ENCODE assay signal across 9 mouse cellular contexts in the genomic region with DNA sequence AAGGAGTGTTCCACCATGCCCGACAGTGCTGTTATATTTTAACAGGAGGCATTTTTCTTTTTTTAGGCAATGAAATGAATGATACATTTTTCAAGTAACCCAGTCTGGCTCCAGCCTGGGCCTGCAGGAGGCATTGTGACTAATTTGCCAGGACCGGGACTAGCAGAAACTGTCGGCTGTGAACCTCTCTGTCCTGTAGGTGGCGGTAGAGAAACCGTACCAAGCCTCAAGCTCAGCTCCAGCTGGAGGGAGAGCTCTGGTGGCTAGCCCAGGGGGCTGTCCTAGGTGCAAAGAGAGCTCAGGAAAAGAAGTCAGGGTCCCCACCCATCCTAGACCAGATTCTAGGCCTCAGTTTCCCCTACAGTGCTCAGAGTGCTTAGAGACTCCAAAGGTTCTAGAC. TPM values are rescaled to one million over a fixed set of nuclear protein-coding genes. Genes with fewer than 3 reads are reported as not detected.
DNase-seq lines count a peak whose midpoint lies in the region; ATAC-seq and TF ChIP-seq lines count a peak whose summit lies in the region.
"Had no signal": no experiment of that assay in that cellular context is flagged by ENCODE, and none has a peak within 500 bp of the region (broad histone marks: within the 10 kb centered on the region; RNA-seq: fewer than 3 reads in every experiment).

No protein-coding gene starts in this region.

- no peaks in the 10 kb centered on the region for H3K27me3 ChIP-seq in heart, embryonic 11.5 days (ENCODE audit: control insufficient read depth, insufficient read depth, low read length)
- H3K27me3 ChIP-seq in liver, embryonic 14.5 days (ENCODE audit: control insufficient read depth, insufficient read depth, low read length) = no peaks in the 10 kb centered on the region
- H3K27me3 ChIP-seq: heart, embryonic 13.5 days had no signal

- H3K9me3 ChIP-seq in heart, embryonic 11.5 days (replicated peaks; ENCODE audit: control insufficient read depth, low read length) = no peaks in the 10 kb centered on the region
- H3K9me3 ChIP-seq in liver, embryonic 14.5 days (ENCODE audit: control insufficient read depth, low read length) = no peaks in the 10 kb centered on the region
- H3K9me3 ChIP-seq: heart, embryonic 13.5 days had no signal

- no peaks in the 10 kb centered on the region for H3K4me1 ChIP-seq in bone marrow macrophage, adult 2 months (ENCODE audit: control insufficient read depth, insufficient read depth, low read length)
- H3K4me1 ChIP-seq in heart, embryonic 11.5 days (ENCODE audit: control insufficient read depth, insufficient read depth, low read length) = peaks cover 8% of the 10 kb centered on the region; the same call in 1 of the 2 replicates
- H3K4me1 ChIP-seq in liver, embryonic 14.5 days (replicated peaks; ENCODE audit: control insufficient read depth in 2 of 2, insufficient read depth in 2 of 2, low read length in 1 of 2) = peaks cover 0 to 8% of the 10 kb centered on the region in 2 experiments; a peak in 2 of 4 replicates
- no peaks in the 10 kb centered on the region; the same call in 1 of the 2 replicates for H3K4me1 ChIP-seq in olfactory bulb, adult 2 months (ENCODE audit: control insufficient read depth, insufficient read depth, low read length)

- TF ChIP-seq EP300 in liver, embryonic 14.5 days (IDR thresholded peaks at IDR 0.05; ENCODE audit: low read depth) = no peak

- no peak overlapping the region for H3K4me3 ChIP-seq in bone marrow macrophage, adult 2 months (ENCODE audit: insufficient read depth, low read length)
- H3K4me3 ChIP-seq in heart, embryonic 11.5 days (ENCODE audit: low read depth, low read length) = no peak overlapping the region
- H3K4me3 ChIP-seq in liver, embryonic 14.5 days (ENCODE audit: insufficient read depth in 1 of 2, low read depth in 2 of 2, low read length in 2 of 2) = no peak overlapping the region
- no peak overlapping the region for H3K4me3 ChIP-seq in olfactory bulb, adult 2 months (ENCODE audit: insufficient read depth, low read depth, low read length)
- H3K4me3 ChIP-seq: heart, embryonic 13.5 days had no signal

- no peak overlapping the region for H3K4me2 ChIP-seq in heart, embryonic 11.5 days
- no peak overlapping the region for H3K4me2 ChIP-seq in liver, embryonic 14.5 days (ENCODE audit: low read depth)
- H3K4me2 ChIP-seq: heart, embryonic 13.5 days had no signal

- no peak overlapping the region for H3K9ac ChIP-seq in heart, embryonic 11.5 days (ENCODE audit: low read depth, low read length)
- no peak overlapping the region for H3K9ac ChIP-seq in liver, embryonic 14.5 days (replicated peaks)
- H3K9ac ChIP-seq: heart, embryonic 13.5 days had no signal

- no peak overlapping the region for H3K27ac ChIP-seq in bone marrow macrophage, adult 2 months (ENCODE audit: insufficient read depth, low read depth, low read length)
- no peak overlapping the region for H3K27ac ChIP-seq in heart, embryonic 11.5 days (ENCODE audit: low read depth, low read length)
- H3K27ac ChIP-seq in liver, embryonic 14.5 days = no peak overlapping the region
- H3K27ac ChIP-seq in olfactory bulb, adult 2 months (ENCODE audit: insufficient read depth, low read depth, low read length) = no peak overlapping the region
- H3K27ac ChIP-seq: heart, embryonic 13.5 days had no signal

- 5% methylated on average over 5 of the region's 5 CpGs for WGBS in heart, embryonic 11.5 days (ENCODE audit: insufficient replicate concordance)
- under 1% methylated on average over 5 of the region's 5 CpGs for WGBS in liver, embryonic 14.5 days (ENCODE audit: insufficient replicate concordance)
- 2% methylated on average over 5 of the region's 5 CpGs for WGBS in olfactory bulb, adult 2 months

- TF ChIP-seq POLR2A in bone marrow macrophage, adult 2 months (IDR thresholded peaks at IDR 0.05; ENCODE audit: borderline replicate concordance, low read depth, low read length) = no peak
- no peak for TF ChIP-seq POLR2A in olfactory bulb, adult 2 months (IDR thresholded peaks at IDR 0.05; ENCODE audit: insufficient read depth, low read depth, low read length)

- no peaks in the 10 kb centered on the region for H3K36me3 ChIP-seq in heart, embryonic 11.5 days (ENCODE audit: control insufficient read depth, insufficient read depth, low read length)
- no peaks in the 10 kb centered on the region for H3K36me3 ChIP-seq in liver, embryonic 14.5 days (replicated peaks; ENCODE audit: control insufficient read depth, insufficient read depth, low read depth)
- H3K36me3 ChIP-seq: heart, embryonic 13.5 days had no signal

- peak; percentile 79 to 84 for DNase-seq in CD8-positive naive resting alpha-beta T cell, adult 2 months (ENCODE audit: low read depth in 2 of 2, low spot score in 2 of 2)
- peak; percentile 91 for DNase-seq in kidney, postnatal 10 days
- peak; percentile 59 to 61 (median 60) for DNase-seq in liver, embryonic 14.5 days (ENCODE audit: low read depth in 3 of 3, low spot score in 3 of 3)
- DNase-seq in testis, postnatal 14 days (ENCODE audit: low spot score) = peak; percentile 79

- peak; percentile 97 for TF ChIP-seq CTCF in bone marrow macrophage, adult 2 months (IDR thresholded peaks at IDR 0.05; ENCODE audit: low read depth, low read length)
- peak; percentile 89 for TF ChIP-seq CTCF in liver, embryonic 14.5 days (IDR thresholded peaks at IDR 0.05; ENCODE audit: low read depth)
- peak; percentile 51; the same call in 1 of the 2 replicates for TF ChIP-seq CTCF in olfactory bulb, adult 2 months (IDR thresholded peaks at IDR 0.05; ENCODE audit: insufficient read depth, low read depth, low read length)

- peak; percentile 66 for ATAC-seq in erythroblast, adult 5-6 weeks (replicated peaks; ENCODE audit: low FRiP score, poor library complexity, severe bottlenecking)
- ATAC-seq in heart, embryonic 11.5 days (replicated peaks; ENCODE audit: insufficient number of reproducible peaks, low FRiP score, low TSS enrichment) = peak; percentile 19; the same call in 1 of the 2 replicates
- ATAC-seq in liver, embryonic 14.5 days (ENCODE audit: insufficient read depth) = peak; percentile 46; the same call in 1 of the 2 replicates

RNA-seq across cellular contexts. Expression of a gene that starts 37.4 kb away (rescaled TPM):
- 4.8 and 6.9 TPM in 2 replicates for polyA plus RNA-seq in bone marrow macrophage, adult 2 months (2012; ENCODE audit: insufficient read depth, insufficient read length, missing spikeins)
- 2.1 and 6.3 TPM in 2 replicates for total RNA-seq in erythroblast, adult 5-6 weeks (2015; ENCODE audit: low replicate concordance)
- total RNA-seq in erythroblast, adult 5-6 weeks (2017; ENCODE audit: low replicate concordance) = 4.2 and 16.2 TPM in 2 replicates
- polyA plus RNA-seq in heart, embryonic 11.5 days (2014; fragmentation: Nextera tagmentation; extraction: Ambion mirVana) = 7.9 and 8.5 TPM in 2 replicates
- 5.4 and 6.0 TPM in 2 replicates for polyA plus RNA-seq in liver, embryonic 14.5 days (2012; rRNA removed)
- polyA plus RNA-seq in liver, embryonic 14.5 days (2014; fragmentation: Nextera tagmentation; extraction: Ambion mirVana) = 5.5 and 7.0 TPM in 2 replicates
- polyA plus RNA-seq in olfactory bulb, adult 2 months (2012; ENCODE audit: insufficient read depth, insufficient read length, low replicate concordance, missing spikeins) = 221 TPM in 1 of 2 replicates, not detected in the other

RNA-seq across cellular contexts. Expression of a gene that starts 38.4 kb away (rescaled TPM):
- polyA plus RNA-seq in bone marrow macrophage, adult 2 months (2012; ENCODE audit: insufficient read depth, insufficient read length, missing spikeins) = 5.5 and 6.0 TPM in 2 replicates
- 0.77 and 0.84 TPM in 2 replicates for total RNA-seq in erythroblast, adult 5-6 weeks (2015; ENCODE audit: low replicate concordance)
- total RNA-seq in erythroblast, adult 5-6 weeks (2017; ENCODE audit: low replicate concordance) = 0.98 and 2.1 TPM in 2 replicates
- 5.1 and 5.3 TPM in 2 replicates for polyA plus RNA-seq in heart, embryonic 11.5 days (2014; fragmentation: Nextera tagmentation; extraction: Ambion mirVana)
- polyA plus RNA-seq in liver, embryonic 14.5 days (2012; rRNA removed) = 1.3 and 1.4 TPM in 2 replicates
- polyA plus RNA-seq in liver, embryonic 14.5 days (2014; fragmentation: Nextera tagmentation; extraction: Ambion mirVana) = 1.6 and 2.0 TPM in 2 replicates
- polyA plus RNA-seq in olfactory bulb, adult 2 months (2012; ENCODE audit: insufficient read depth, insufficient read length, low replicate concordance, missing spikeins) = not detected in 2 replicates

RNA-seq across cellular contexts. Expression of a gene that starts 46.5 kb away (rescaled TPM):
- polyA plus RNA-seq in bone marrow macrophage, adult 2 months (2012; ENCODE audit: insufficient read depth, insufficient read length, missing spikeins) = 4.7 and 5.3 TPM in 2 replicates
- total RNA-seq in erythroblast, adult 5-6 weeks (2015; ENCODE audit: low replicate concordance) = 1.2 and 2.7 TPM in 2 replicates
- total RNA-seq in erythroblast, adult 5-6 weeks (2017; ENCODE audit: low replicate concordance) = 0.28 and 6.5 TPM in 2 replicates
- polyA plus RNA-seq in heart, embryonic 11.5 days (2014; fragmentation: Nextera tagmentation; extraction: Ambion mirVana) = 5.2 and 5.3 TPM in 2 replicates
- polyA plus RNA-seq in liver, embryonic 14.5 days (2012; rRNA removed) = 0.88 and 1.0 TPM in 2 replicates
- polyA plus RNA-seq in liver, embryonic 14.5 days (2014; fragmentation: Nextera tagmentation; extraction: Ambion mirVana) = 0.91 and 1.1 TPM in 2 replicates
- polyA plus RNA-seq in olfactory bulb, adult 2 months (2012; ENCODE audit: insufficient read depth, insufficient read length, low replicate concordance, missing spikeins) = not detected in 2 replicates
